Mouse (Mus musculus) testis, postnatal 14 days (tissue): ENCODE results near the gene Maml2.

Experiments
- DNase-seq: peaks from one replicate; pipeline ENCODE4 v3.0.0; 2021; ENCODE audit warnings: low spot score

The Maml2 gene

GRCm38 (mm10) chr9:13310236-13310635 lies 12.5 kb downstream of the Maml2 start:
- no peak for DNase-seq

- no peak for DNase-seq
Observed at GRCm38 (mm10) chr9:13311094-13311493, 13.3 kb downstream of the Maml2 start.

GRCm38 (mm10) chr9:13313923-13314322 lies 16.2 kb downstream of the Maml2 start:
- DNase-seq = no peak

GRCm38 (mm10) chr9:13314577-13315004 lies 16.8 kb downstream of the Maml2 start:
- no peak for DNase-seq

- DNase-seq = no peak
Observed at GRCm38 (mm10) chr9:13315393-13315792, 17.6 kb downstream of the Maml2 start.

GRCm38 (mm10) chr9:13319566-13319965 lies 21.8 kb downstream of the Maml2 start:
- DNase-seq = no peak

- no peak for DNase-seq
Observed at GRCm38 (mm10) chr9:13320800-13321364, 23.1 kb downstream of the Maml2 start.

GRCm38 (mm10) chr9:13323074-13323473 lies 25.3 kb downstream of the Maml2 start:
- no peak for DNase-seq

- DNase-seq = no peak
Observed at GRCm38 (mm10) chr9:13323612-13324011, 25.9 kb downstream of the Maml2 start.

GRCm38 (mm10) chr9:13414230-13414766 lies 116.5 kb downstream of the Maml2 start:
- no peak for DNase-seq

GRCm38 (mm10) chr9:13425031-13425940 lies 127.5 kb downstream of the Maml2 start:
- peak; percentile 20 for DNase-seq

GRCm38 (mm10) chr9:13429477-13430125 lies 131.8 kb downstream of the Maml2 start:
- DNase-seq = no peak

- DNase-seq = no peak
Observed at GRCm38 (mm10) chr9:13430302-13430701, 132.5 kb downstream of the Maml2 start.

- DNase-seq = no peak
Observed at GRCm38 (mm10) chr9:13430744-13431143, 133.0 kb downstream of the Maml2 start.

GRCm38 (mm10) chr9:13431646-13432045 lies 133.9 kb downstream of the Maml2 start:
- DNase-seq = no peak

GRCm38 (mm10) chr9:13433501-13434090 lies 135.8 kb downstream of the Maml2 start:
- DNase-seq = no peak

- DNase-seq = no peak
Observed at GRCm38 (mm10) chr9:13440911-13441310, 143.2 kb downstream of the Maml2 start.

- no peak for DNase-seq
Observed at GRCm38 (mm10) chr9:13442012-13442735, 144.4 kb downstream of the Maml2 start.

GRCm38 (mm10) chr9:13443484-13444211 lies 145.9 kb downstream of the Maml2 start:
- no peak for DNase-seq

GRCm38 (mm10) chr9:13446236-13446635 lies 148.5 kb downstream of the Maml2 start:
- DNase-seq = no peak
